24 mouse cellular contexts compared by ENCODE assay signal in genomic region chr4:55271965-55272630, GRCm38 (mm10).
"Had no signal": no experiment of that assay in that cellular context is flagged by ENCODE, and none has a peak within 500 bp of the region (broad histone marks: within the 10 kb centered on the region; RNA-seq: fewer than 3 reads in every experiment).

No protein-coding gene starts in this region.

- H3K9me3 ChIP-seq: heart, embryonic 15.5 days; hindbrain, embryonic 13.5 days; hindbrain, embryonic 15.5 days; kidney, embryonic 15.5 days; limb, embryonic 13.5 days; limb, embryonic 15.5 days had no signal

- H3K36me3 ChIP-seq: heart, embryonic 13.5 days; heart, embryonic 15.5 days; hindbrain, embryonic 13.5 days; hindbrain, embryonic 15.5 days; kidney, embryonic 15.5 days; limb, embryonic 13.5 days; limb, embryonic 15.5 days had no signal

- H3K27me3 ChIP-seq: heart, embryonic 13.5 days; heart, embryonic 15.5 days; hindbrain, embryonic 15.5 days; kidney, embryonic 15.5 days; limb, embryonic 13.5 days; limb, embryonic 15.5 days had no signal

- H3K4me3 ChIP-seq: heart, embryonic 13.5 days; heart, embryonic 15.5 days; hindbrain, embryonic 13.5 days; hindbrain, embryonic 15.5 days; kidney, embryonic 15.5 days; limb, embryonic 13.5 days; limb, embryonic 15.5 days had no signal

- DNase-seq: gastrocnemius, postnatal 14 days; gastrocnemius, postnatal 36 days; heart, adult 18-20 months; heart, postnatal 14 days; heart, postnatal 36 days; kidney, adult 11 months; kidney, adult 2 months; kidney, adult 9 months; kidney, postnatal 14 days; kidney, postnatal 36 days; layer of hippocampus, adult 9-11 months; layer of hippocampus, postnatal 36 days; left cerebral cortex, postnatal 4 days had no signal

- ATAC-seq: hindbrain, postnatal 0 days; intestine, embryonic 16.5 days had no signal

- H3K4me2 ChIP-seq: heart, embryonic 11.5 days; heart, embryonic 13.5 days; heart, embryonic 15.5 days; hindbrain, embryonic 13.5 days; hindbrain, embryonic 15.5 days; kidney, embryonic 15.5 days; limb, embryonic 13.5 days; limb, embryonic 15.5 days had no signal

- H3K9ac ChIP-seq: heart, embryonic 13.5 days; heart, embryonic 15.5 days; hindbrain, embryonic 13.5 days; hindbrain, embryonic 15.5 days; kidney, embryonic 15.5 days; limb, embryonic 13.5 days; limb, embryonic 15.5 days had no signal

- H3K27ac ChIP-seq: heart, embryonic 13.5 days; heart, embryonic 15.5 days; hindbrain, embryonic 13.5 days; hindbrain, embryonic 15.5 days; hindbrain, postnatal 0 days; kidney, embryonic 15.5 days; kidney, postnatal 0 days; limb, embryonic 13.5 days; limb, embryonic 15.5 days had no signal

- H3K4me1 ChIP-seq: heart, embryonic 15.5 days; hindbrain, embryonic 15.5 days; kidney, embryonic 15.5 days; limb, embryonic 13.5 days; limb, embryonic 15.5 days had no signal
